Mouse (Mus musculus): ENCODE measurements around the gene Gm21671.
"Not testable (repeated sequence)": the region's sequence is repeated elsewhere in the genome, so short reads cannot be mapped to it uniquely, and the experiment has no call there.

Gm21671 gene

DNA sequence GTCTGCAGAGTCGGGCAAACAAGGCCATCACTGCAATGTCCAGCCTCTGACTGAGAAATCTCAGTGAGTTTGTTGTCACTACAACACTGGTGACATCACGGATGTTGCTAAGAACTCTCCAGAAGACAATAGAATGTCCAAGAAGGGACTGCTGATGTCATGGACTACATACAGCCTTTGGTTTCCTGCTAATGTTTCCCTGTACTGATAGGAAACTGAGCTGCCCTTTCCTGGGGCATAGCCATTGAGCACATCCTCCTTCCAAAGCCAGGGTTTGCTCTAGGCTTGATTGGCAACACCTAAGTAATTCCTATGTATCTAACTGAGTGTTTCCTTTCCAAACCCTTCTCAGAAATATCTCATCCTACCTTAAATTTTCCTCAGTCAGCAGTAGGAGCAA, at the start of gene Gm21671:
Gene Gm21671 (minus strand): TSS at position 101 of the 400 bp plus-strand sequence.
- not testable (repeated sequence) for DNase-seq

DNA sequence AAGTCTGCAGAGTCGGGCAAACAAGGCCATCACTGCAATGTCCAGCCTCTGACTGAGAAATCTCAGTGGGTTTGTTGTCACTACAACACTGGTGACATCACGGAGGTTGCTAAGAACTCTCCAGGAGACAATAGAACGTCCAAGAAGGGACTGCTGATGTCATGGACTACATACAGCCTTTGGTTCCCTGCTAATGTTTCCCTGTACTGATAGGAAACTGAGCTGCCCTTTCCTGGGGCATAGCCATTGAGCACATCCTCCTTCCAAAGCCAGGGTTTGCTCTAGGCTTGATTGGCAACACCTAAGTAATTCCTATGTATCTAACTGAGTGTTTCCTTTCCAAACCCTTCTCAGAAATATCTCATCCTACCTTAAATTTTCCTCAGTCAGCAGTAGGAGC, 34.3 kb upstream of the Gm21671 start, which contains the start of gene Gm21698:
Gene Gm21698 (minus strand): TSS at position 101 of the 400 bp plus-strand sequence.
- not testable (repeated sequence) for DNase-seq

DNA sequence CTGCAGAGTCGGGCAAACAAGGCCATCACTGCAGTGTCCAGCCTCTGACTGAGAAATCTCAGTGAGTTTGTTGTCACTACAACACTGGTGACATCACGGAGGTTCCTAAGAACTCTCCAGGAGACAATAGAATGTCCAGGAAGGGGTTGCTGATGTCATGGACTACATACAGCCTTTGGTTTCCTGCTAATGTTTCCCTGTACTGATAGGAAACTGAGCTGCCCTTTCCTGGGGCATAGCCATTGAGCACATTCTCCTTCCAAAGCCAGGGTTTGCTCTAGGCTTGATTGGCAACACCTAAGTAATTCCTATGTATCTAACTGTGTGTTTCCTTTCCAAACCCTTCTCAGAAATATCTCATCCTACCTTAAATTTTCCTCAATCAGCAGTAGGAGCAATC, 18.3 kb upstream of the Gm21671 start, which contains the start of gene Gm21680:
Gene Gm21680 (minus strand): TSS at position 101 of the 400 bp plus-strand sequence.
- DNase-seq, result not testable (repeated sequence)

DNA sequence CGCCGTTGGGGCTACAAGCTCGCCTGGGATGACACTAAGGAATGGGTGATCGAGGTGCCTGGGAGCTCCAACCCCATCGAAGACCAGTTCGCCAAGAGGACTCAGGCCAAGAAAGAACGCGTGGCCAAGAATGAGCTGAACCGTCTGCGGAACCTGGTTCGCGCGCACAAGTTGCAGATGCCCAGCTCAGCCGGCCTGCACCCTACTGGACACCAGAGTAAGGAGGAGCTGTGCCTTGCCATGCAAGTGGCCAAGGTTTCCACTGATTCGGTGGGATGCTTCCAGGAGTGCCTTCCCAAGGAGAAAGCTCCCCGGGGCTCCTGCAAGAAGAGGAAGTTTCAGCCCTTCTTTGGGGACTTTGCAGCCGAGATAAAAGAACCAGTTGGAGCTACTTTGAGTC, 2.8 kb upstream of the Gm21671 start:
- not testable (repeated sequence) for DNase-seq

DNA sequence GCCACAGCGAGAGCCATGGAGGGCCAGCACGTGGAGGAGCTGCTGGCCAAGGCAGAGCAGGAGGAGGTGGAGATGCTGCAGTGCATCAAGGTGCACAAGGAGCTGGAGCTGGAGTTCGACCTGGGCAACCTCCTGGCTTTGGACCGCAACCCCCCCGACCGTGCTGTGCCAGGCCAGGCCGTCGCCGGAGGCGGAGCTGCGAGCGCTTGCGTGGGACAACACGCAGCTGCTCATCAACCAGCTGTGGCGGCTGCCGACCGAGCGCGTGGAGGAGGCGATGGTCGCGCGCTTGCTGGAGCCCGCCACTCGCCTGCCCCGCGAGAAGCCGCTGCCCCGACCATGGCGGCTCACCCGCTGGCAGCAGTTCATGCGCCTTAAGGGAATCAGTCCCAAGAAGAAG, 2.4 kb upstream of the Gm21671 start:
- DNase-seq, result not testable (repeated sequence)

DNA sequence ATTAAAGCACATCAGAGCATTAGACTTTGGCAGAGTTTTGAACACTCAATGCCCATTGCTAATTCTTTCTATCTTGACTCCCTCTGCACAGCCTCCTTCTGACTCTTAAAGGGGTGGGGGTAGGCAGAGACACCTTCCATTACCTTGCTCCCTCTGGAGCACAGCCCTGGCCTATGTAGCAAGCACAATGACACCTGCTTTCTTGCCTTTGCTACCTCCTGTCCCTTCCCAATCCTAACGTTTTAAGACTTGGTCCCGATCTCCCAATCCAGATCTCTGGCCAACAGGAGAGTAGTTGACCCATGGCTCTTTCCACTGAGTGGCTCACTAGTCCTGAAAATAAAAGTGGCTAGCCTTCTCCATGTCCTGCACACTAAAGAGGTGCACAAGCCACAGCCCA, 8.8 kb downstream of the Gm21671 start:
- DNase-seq, result not testable (repeated sequence)

DNA sequence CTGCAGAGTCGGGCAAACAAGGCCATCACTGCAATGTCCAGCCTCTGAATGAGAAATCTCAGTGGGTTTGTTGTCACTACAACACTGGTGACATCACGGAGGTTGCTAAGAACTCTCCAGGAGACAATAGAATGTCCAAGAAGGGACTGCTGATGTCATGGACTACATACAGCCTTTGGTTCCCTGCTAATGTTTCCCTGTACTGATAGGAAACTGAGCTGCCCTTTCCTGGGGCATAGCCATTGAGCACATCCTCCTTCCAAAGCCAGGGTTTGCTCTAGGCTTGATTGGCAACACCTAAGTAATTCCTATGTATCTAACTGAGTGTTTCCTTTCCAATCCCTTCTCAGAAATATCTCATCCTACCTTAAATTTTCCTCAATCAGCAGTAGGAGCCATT, 11.9 kb downstream of the Gm21671 start, which contains the start of gene Gm21663:
Gene Gm21663 (minus strand): TSS at position 101 of the 400 bp plus-strand sequence.
- DNase-seq, result not testable (repeated sequence)
